Mouse (Mus musculus) liver, adult 2 months (tissue): ENCODE results near the gene Pitx2.

ENCODE experiments used
- CTCF ChIP-seq: fragments of 200-500 bp; IDR thresholded peaks from 2 replicates; pipeline ENCODE4 v1.5.1; 2011; ENCODE audit warnings: low read depth, low read length, control low read depth
- POLR2A ChIP-seq: fragments of 200-500 bp; IDR thresholded peaks from 2 replicates; pipeline ENCODE4 v1.6.1; 2011; ENCODE audit warnings: low read length, control low read depth; ENCODE audit not compliant: insufficient read depth; ENCODE audit errors: extremely low read depth

GRCm38 (mm10) chr3:129194436-129194835 is 5.2 kb upstream of the Pitx2 start:
- TF ChIP-seq CTCF (no peak), POLR2A (no peak)
